In the genomic region with DNA sequence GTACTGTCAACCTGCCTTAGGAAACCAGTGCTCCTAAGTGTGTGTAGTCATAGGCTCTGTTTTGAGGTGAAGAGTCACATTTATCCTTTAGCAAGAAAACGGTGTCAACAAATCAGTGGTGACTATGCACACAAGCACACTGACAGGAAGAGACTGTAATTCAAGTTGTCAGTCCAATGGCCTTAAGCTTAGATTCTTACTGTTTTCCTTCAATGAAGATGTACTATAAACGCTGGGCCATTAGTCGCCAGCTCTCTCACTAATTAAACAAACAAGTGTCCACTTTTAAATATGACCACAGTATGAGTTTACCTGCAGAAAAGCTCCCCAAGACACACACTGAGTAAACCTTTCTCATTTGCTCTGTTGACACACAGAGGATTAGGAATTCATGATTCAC, we compare ENCODE assay signal across 9 mouse cellular contexts. TPM values are rescaled to one million over a fixed set of nuclear protein-coding genes. Genes with fewer than 3 reads are reported as not detected.
DNase-seq lines count a peak whose midpoint lies in the region; ATAC-seq lines count a peak whose summit lies in the region.
"Had no signal": no experiment of that assay in that cellular context is flagged by ENCODE, and none has a peak within 500 bp of the region (broad histone marks: within the 10 kb centered on the region; RNA-seq: fewer than 3 reads in every experiment).

No protein-coding gene starts in this region.

- no peaks in the 10 kb centered on the region for H3K9me3 ChIP-seq in lung, embryonic 15.5 days
- H3K9me3 ChIP-seq in forebrain, embryonic 13.5 days (replicated peaks) = no peaks in the 10 kb centered on the region
- H3K9me3 ChIP-seq in limb, embryonic 13.5 days = no peaks in the 10 kb centered on the region
- no peaks in the 10 kb centered on the region for H3K9me3 ChIP-seq in stomach, embryonic 14.5 days (ENCODE audit: control insufficient read depth, low read depth, low read length)

- H3K36me3 ChIP-seq in lung, embryonic 15.5 days = no peaks in the 10 kb centered on the region
- no peaks in the 10 kb centered on the region for H3K36me3 ChIP-seq in forebrain, embryonic 13.5 days (ENCODE audit: poor library complexity, severe bottlenecking)
- H3K36me3 ChIP-seq in limb, embryonic 13.5 days = no peaks in the 10 kb centered on the region
- no peaks in the 10 kb centered on the region for H3K36me3 ChIP-seq in stomach, embryonic 14.5 days (ENCODE audit: control insufficient read depth, insufficient read depth, low read length)

- peaks cover 24% of the 10 kb centered on the region for H3K4me1 ChIP-seq in lung, embryonic 15.5 days
- H3K4me1 ChIP-seq in forebrain, embryonic 13.5 days = peaks cover 8% of the 10 kb centered on the region; the same call in 1 of the 2 replicates
- peaks cover 12% of the 10 kb centered on the region for H3K4me1 ChIP-seq in limb, embryonic 13.5 days
- H3K4me1 ChIP-seq in stomach, embryonic 14.5 days (ENCODE audit: control insufficient read depth, insufficient read depth, low read length) = peaks cover 17% of the 10 kb centered on the region; the same call in 1 of the 2 replicates

- 11% methylated on average over 3 of the region's 3 CpGs for WGBS in lung, embryonic 15.5 days
- 51% methylated on average over 3 of the region's 3 CpGs for WGBS in forebrain, embryonic 13.5 days
- 24% methylated on average over 3 of the region's 3 CpGs for WGBS in limb, embryonic 13.5 days
- WGBS in stomach, embryonic 14.5 days = 6% methylated on average over 3 of the region's 3 CpGs

- no peak for DNase-seq in lung, postnatal 14 days
- DNase-seq in spleen, postnatal 14 days (ENCODE audit: low spot score in 2 of 2) = no peak
- no peak for DNase-seq in layer of hippocampus, postnatal 10 days (ENCODE audit: low spot score in 2 of 2)

- peak overlapping the region; percentile 77 for H3K27ac ChIP-seq in lung, embryonic 15.5 days
- no peak overlapping the region for H3K27ac ChIP-seq in forebrain, embryonic 13.5 days
- H3K27ac ChIP-seq in limb, embryonic 13.5 days = no peak overlapping the region
- H3K27ac ChIP-seq in stomach, embryonic 14.5 days (ENCODE audit: low read length) = no peak overlapping the region

- no peaks in the 10 kb centered on the region for H3K27me3 ChIP-seq in lung, embryonic 15.5 days
- 0 out of 2 replicates have a peak, but pooled peaks cover 3% of the 10 kb centered on the region for H3K27me3 ChIP-seq in forebrain, embryonic 13.5 days
- H3K27me3 ChIP-seq in limb, embryonic 13.5 days = no peaks in the 10 kb centered on the region
- H3K27me3 ChIP-seq in stomach, embryonic 14.5 days (ENCODE audit: control insufficient read depth, insufficient read depth, low read length) = no peaks in the 10 kb centered on the region

- ATAC-seq in lung, embryonic 15.5 days (ENCODE audit: borderline replicate concordance, extremely low read depth, low FRiP score, low TSS enrichment) = no peak
- no peak for ATAC-seq in forebrain, embryonic 13.5 days
- ATAC-seq in limb, embryonic 13.5 days (ENCODE audit: low FRiP score, low read depth) = no peak
- no peak for ATAC-seq in stomach, embryonic 14.5 days (ENCODE audit: insufficient number of reproducible peaks, insufficient read depth, low FRiP score, low read depth)

- H3K4me3 ChIP-seq in lung, embryonic 15.5 days = peak overlapping the region; percentile 71
- H3K4me3 ChIP-seq in forebrain, embryonic 13.5 days = peak overlapping the region; percentile 54
- peak overlapping the region; percentile 68 for H3K4me3 ChIP-seq in limb, embryonic 13.5 days
- peak overlapping the region; percentile 68 for H3K4me3 ChIP-seq in stomach, embryonic 14.5 days (ENCODE audit: low read depth, low read length)

- peak overlapping the region; percentile 64 for H3K9ac ChIP-seq in lung, embryonic 15.5 days
- peak overlapping the region; percentile 63 for H3K9ac ChIP-seq in forebrain, embryonic 13.5 days
- peak overlapping the region; percentile 76 for H3K9ac ChIP-seq in limb, embryonic 13.5 days
- H3K9ac ChIP-seq in stomach, embryonic 14.5 days (replicated peaks; ENCODE audit: low read depth, low read length) = peak overlapping the region; percentile 48; the same call in 1 of the 2 replicates

- peak overlapping the region; percentile 81 for H3K4me2 ChIP-seq in lung, embryonic 15.5 days
- H3K4me2 ChIP-seq in forebrain, embryonic 13.5 days = peak overlapping the region; percentile 89
- peak overlapping the region; percentile 91 for H3K4me2 ChIP-seq in limb, embryonic 13.5 days (replicated peaks)
- H3K4me2 ChIP-seq in stomach, embryonic 14.5 days (replicated peaks; ENCODE audit: low read depth, low read length) = peak overlapping the region; percentile 85

RNA-seq across cellular contexts. Expression of gene Stard13, which starts 44.3 kb away (rescaled TPM):
- 16.4 and 18.0 TPM in 2 replicates for polyA plus RNA-seq in lung, embryonic 15.5 days (2015; fragmentation: Nextera tagmentation; extraction: Ambion mirVana)
- 2.4 and 4.2 TPM in 2 replicates for polyA plus RNA-seq in forebrain, embryonic 13.5 days (2015; fragmentation: Nextera tagmentation; extraction: Ambion mirVana)
- polyA plus RNA-seq in limb, embryonic 13.5 days (2015; fragmentation: Nextera tagmentation; extraction: Ambion mirVana) = 10.6 and 10.9 TPM in 2 replicates
- polyA plus RNA-seq in stomach, embryonic 14.5 days (2014; fragmentation: Nextera tagmentation; extraction: Ambion mirVana) = 14.1 and 18.9 TPM in 2 replicates
- 10 to 100 TPM; 16.9 to 17.0 TPM for total RNA-seq in layer of hippocampus, postnatal 10 days (2021)
- total RNA-seq: granulocyte monocyte progenitor cell, adult 5-6 weeks; neutrophil, adult 5-6 weeks had no signal
